Mouse (Mus musculus): ENCODE data around the gene Ankrd52. TPM values are rescaled to one million over a fixed set of nuclear protein-coding genes. Genes with fewer than 3 reads are reported as not detected.
A peak's percentile ranks its signal among the peaks of the same experiment; 100 is the strongest.
"Not testable (repeated sequence)": the region's sequence is repeated elsewhere in the genome, so short reads cannot be mapped to it uniquely, and the experiment has no call there.

The Ankrd52 gene
- total RNA-seq (2022), result 10 to 100 TPM; 41.2 to 49.0 (median 44.8) TPM

- peak; percentile 60 to 65 for DNase-seq (ENCODE audit: low spot score in 2 of 2)
Measured at GRCm38 (mm10) chr10:128376455-128377211, at the start of gene Ankrd52. Ankrd52 (plus strand) TSS chr10:128377115.

- DNase-seq (ENCODE audit: low spot score in 2 of 2), result no peak
Measured at GRCm38 (mm10) chr10:128327610-128328009, 49.3 kb upstream of the Ankrd52 start.

GRCm38 (mm10) chr10:128332358-128333249, 44.3 kb upstream of the Ankrd52 start:
- DNase-seq (ENCODE audit: low spot score in 2 of 2), result not testable (repeated sequence)

GRCm38 (mm10) chr10:128335582-128335981, 41.3 kb upstream of the Ankrd52 start:
- DNase-seq (ENCODE audit: low spot score in 2 of 2), result peak in 1 of 2 experiments; percentile 36

- DNase-seq (ENCODE audit: low spot score in 2 of 2), result no peak
Measured at GRCm38 (mm10) chr10:128336195-128336594, 40.7 kb upstream of the Ankrd52 start.

GRCm38 (mm10) chr10:128336597-128336996, 40.3 kb upstream of the Ankrd52 start:
- no peak for DNase-seq (ENCODE audit: low spot score in 2 of 2)

GRCm38 (mm10) chr10:128337306-128338181, 39.4 kb upstream of the Ankrd52 start, which contains the start of gene Cs:
Cs (plus strand) TSS chr10:128337734.
- peak; percentile 90 to 95 for DNase-seq (ENCODE audit: low spot score in 2 of 2)

- no peak for DNase-seq (ENCODE audit: low spot score in 2 of 2)
Measured at GRCm38 (mm10) chr10:128338415-128338814, 38.5 kb upstream of the Ankrd52 start.

- no peak for DNase-seq (ENCODE audit: low spot score in 2 of 2)
Measured at GRCm38 (mm10) chr10:128338948-128339347, 38.0 kb upstream of the Ankrd52 start.

GRCm38 (mm10) chr10:128340257-128340656, 36.7 kb upstream of the Ankrd52 start:
- no peak for DNase-seq (ENCODE audit: low spot score in 2 of 2)

GRCm38 (mm10) chr10:128343436-128343835, 33.5 kb upstream of the Ankrd52 start:
- no peak for DNase-seq (ENCODE audit: low spot score in 2 of 2)

- peak; percentile 37 to 72 for DNase-seq (ENCODE audit: low spot score in 2 of 2)
Measured at GRCm38 (mm10) chr10:128344568-128345275, 32.2 kb upstream of the Ankrd52 start.

- DNase-seq (ENCODE audit: low spot score in 2 of 2), result no peak
Measured at GRCm38 (mm10) chr10:128347541-128347940, 29.4 kb upstream of the Ankrd52 start.

- no peak for DNase-seq (ENCODE audit: low spot score in 2 of 2)
Measured at GRCm38 (mm10) chr10:128358796-128359195, 18.1 kb upstream of the Ankrd52 start.

GRCm38 (mm10) chr10:128359226-128359625, 17.7 kb upstream of the Ankrd52 start:
- no peak for DNase-seq (ENCODE audit: low spot score in 2 of 2)

GRCm38 (mm10) chr10:128361836-128362235, 15.1 kb upstream of the Ankrd52 start:
- DNase-seq (ENCODE audit: low spot score in 2 of 2), result no peak

- DNase-seq (ENCODE audit: low spot score in 2 of 2), result no peak
Measured at GRCm38 (mm10) chr10:128362568-128362967, 14.3 kb upstream of the Ankrd52 start.

- peak in 1 of 2 experiments; percentile 50 for DNase-seq (ENCODE audit: low spot score in 2 of 2)
Measured at GRCm38 (mm10) chr10:128367899-128368401, 9.0 kb upstream of the Ankrd52 start.

- DNase-seq (ENCODE audit: low spot score in 2 of 2), result peak; percentile 87 to 96
Measured at GRCm38 (mm10) chr10:128368402-128369217, 8.3 kb upstream of the Ankrd52 start, which contains the start of gene Coq10a. Coq10a (minus strand) TSS chr10:128368997.

Measured in left cerebral cortex, adult 8-10 months (tissue).